ENCODE assay signal across 24 mouse cellular contexts in the genomic region with DNA sequence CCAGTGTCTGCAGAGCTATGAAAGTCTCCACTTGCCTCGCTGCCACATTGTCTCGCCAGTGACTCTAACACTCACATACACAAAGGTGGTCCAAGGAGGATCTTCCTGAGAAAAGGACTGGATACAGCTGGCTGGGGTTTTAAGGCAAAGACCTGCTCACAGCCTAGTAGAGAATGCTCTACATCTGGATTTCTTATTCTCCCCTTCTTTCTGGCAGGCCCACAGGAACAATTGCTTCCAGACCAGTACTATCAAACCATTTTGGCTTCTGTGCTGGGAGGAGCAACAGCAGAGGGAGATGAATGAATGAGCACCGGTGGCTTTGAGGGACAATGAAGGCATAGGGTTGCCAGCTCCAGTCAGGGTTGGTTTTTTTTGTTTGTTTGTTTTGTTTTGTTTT.
"Had no signal": no experiment of that assay in that cellular context is flagged by ENCODE, and none has a peak within 500 bp of the region (broad histone marks: within the 10 kb centered on the region; RNA-seq: fewer than 3 reads in every experiment).

No protein-coding gene starts in this region.

- H3K9me3 ChIP-seq: hindbrain, embryonic 13.5 days; hindbrain, embryonic 15.5 days; kidney, embryonic 15.5 days had no signal

- H3K4me3 ChIP-seq: gastrocnemius, adult 2 months; hindbrain, embryonic 13.5 days; hindbrain, embryonic 15.5 days; kidney, embryonic 15.5 days; limb, embryonic 12.5 days; liver, embryonic 13.5 days; liver, embryonic 15.5 days had no signal

- H3K9ac ChIP-seq: hindbrain, embryonic 13.5 days; hindbrain, embryonic 15.5 days; kidney, embryonic 15.5 days; limb, embryonic 12.5 days; liver, embryonic 13.5 days; liver, embryonic 15.5 days had no signal

- H3K4me1 ChIP-seq: hindbrain, embryonic 13.5 days; hindbrain, embryonic 15.5 days; liver, embryonic 13.5 days had no signal

- H3K27ac ChIP-seq: hindbrain, embryonic 13.5 days; hindbrain, embryonic 15.5 days; hindbrain, postnatal 0 days; kidney, embryonic 15.5 days; kidney, postnatal 0 days; limb, embryonic 12.5 days; liver, embryonic 13.5 days; liver, embryonic 15.5 days had no signal

- H3K36me3 ChIP-seq: hindbrain, embryonic 15.5 days had no signal

- H3K27me3 ChIP-seq: hindbrain, embryonic 13.5 days; hindbrain, embryonic 15.5 days; kidney, embryonic 15.5 days; limb, embryonic 12.5 days; liver, embryonic 13.5 days; liver, embryonic 15.5 days had no signal

- ATAC-seq: hindbrain, postnatal 0 days; intestine, embryonic 16.5 days had no signal

- H3K4me2 ChIP-seq: hindbrain, embryonic 13.5 days; hindbrain, embryonic 15.5 days; kidney, embryonic 15.5 days; limb, embryonic 12.5 days; liver, embryonic 11.5 days; liver, embryonic 13.5 days; liver, embryonic 15.5 days had no signal

- DNase-seq: gastrocnemius, adult 2 months; gastrocnemius, postnatal 10 days; gastrocnemius, postnatal 25 days; heart, adult 18-20 months; heart, postnatal 10 days; kidney, adult 11 months; kidney, adult 2 months; kidney, adult 9 months; kidney, postnatal 14 days; kidney, postnatal 36 days; layer of hippocampus, adult 9-11 months; layer of hippocampus, postnatal 36 days; left cerebral cortex, postnatal 4 days; liver; liver, embryonic 13.5 days had no signal
